Mouse (Mus musculus) urinary bladder, postnatal 14 days (tissue): ENCODE measurements around the gene Atxn7l1.

Experiments used
- DNase-seq: peaks from one replicate; pipeline ENCODE4 v3.0.0; 2021; ENCODE audit warnings: low spot score

Gene Atxn7l1

GRCm38 (mm10) chr12:33225978-33226377 is 78.5 kb downstream of the Atxn7l1 start:
- DNase-seq, result no peak

- no peak for DNase-seq
Measured at GRCm38 (mm10) chr12:33226596-33226995, 79.1 kb downstream of the Atxn7l1 start.

- no peak for DNase-seq
Measured at GRCm38 (mm10) chr12:33235314-33235713, 87.8 kb downstream of the Atxn7l1 start.

DNA sequence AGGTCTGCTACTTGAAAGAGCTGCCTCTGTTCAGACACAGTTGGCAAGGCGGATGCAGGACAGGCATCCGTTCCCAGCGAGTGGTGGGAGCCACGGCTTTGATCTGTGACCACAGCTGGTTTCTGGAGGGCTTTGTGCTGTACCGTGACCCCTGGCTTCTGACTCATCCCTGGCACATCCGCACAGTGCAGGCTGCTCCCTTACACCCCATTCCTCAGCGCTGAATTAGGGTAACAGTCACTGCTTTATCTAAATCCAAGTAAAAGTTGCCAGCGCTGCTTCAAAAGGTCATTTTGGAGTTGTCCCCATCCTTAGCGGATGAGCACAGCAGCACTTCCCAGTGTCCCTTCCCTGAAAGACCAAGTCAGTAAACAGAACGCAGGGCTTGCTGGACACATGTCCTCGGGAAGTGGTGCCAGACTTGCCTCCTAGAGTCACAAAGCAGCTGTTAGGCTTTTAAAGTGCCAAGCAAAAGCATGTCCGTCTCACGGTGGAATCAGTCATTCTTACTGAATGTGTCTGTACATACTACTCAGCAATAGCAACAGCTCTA is 88.4 kb downstream of the Atxn7l1 start:
- peak; percentile 56 for DNase-seq

GRCm38 (mm10) chr12:33236344-33237049 is 89.0 kb downstream of the Atxn7l1 start:
- DNase-seq, result no peak

GRCm38 (mm10) chr12:33237108-33237507 is 89.6 kb downstream of the Atxn7l1 start:
- no peak for DNase-seq

DNA sequence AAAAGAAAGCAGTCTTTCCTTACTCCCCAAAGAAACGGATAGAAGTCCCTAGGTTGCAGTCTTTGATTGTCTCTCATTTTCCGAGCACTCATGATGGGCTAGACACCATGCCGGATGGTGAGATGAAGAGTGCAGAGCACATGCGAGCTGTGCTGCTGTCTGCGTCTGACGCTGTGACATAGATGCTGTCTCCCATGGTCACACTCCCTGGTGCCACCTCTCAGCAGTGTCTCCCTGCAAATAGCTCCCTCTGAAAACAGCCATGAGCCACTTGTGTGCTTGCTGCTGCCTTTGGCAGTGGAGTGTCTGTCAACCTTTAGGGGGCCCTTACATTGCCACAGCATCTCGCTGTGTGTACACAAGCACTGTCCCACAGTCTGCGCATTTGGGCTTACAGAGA is 95.2 kb downstream of the Atxn7l1 start:
- no peak for DNase-seq

DNA sequence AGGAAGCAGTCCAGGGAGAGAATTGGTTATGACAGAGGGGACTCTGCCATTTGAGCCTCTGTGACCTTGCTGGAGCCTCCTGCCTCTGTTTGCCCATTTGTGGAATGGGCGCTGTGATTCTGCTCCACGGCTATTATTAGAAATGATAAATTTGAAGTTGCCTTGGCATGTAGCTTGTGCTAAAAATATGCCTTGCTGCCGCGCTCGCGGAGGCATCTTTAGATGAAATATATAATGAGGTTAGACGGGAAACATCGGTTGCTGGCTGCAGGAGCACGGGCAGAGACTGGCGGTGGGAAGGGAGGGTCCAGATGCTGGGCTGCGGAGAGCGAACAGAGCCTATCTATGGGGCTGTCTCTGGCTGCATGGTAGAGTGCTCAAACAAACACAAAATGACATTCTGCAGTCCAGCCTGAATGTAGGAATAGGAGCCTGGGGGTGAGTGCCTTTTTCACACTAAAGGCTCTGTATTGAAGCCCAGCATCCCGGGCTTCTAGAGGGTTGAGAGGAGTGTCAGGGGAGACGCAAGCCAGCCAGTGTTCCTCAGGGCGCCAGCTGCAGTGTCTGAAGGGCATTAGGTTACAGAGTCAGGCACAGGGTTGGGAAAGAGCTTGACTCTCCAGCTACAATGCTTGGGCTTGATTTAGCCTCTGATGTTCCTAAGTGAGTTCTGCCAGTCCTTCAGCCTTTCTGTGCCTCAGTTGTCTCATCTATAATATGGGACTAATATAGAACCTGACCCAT is 96.8 kb downstream of the Atxn7l1 start:
- DNase-seq, result no peak

DNA sequence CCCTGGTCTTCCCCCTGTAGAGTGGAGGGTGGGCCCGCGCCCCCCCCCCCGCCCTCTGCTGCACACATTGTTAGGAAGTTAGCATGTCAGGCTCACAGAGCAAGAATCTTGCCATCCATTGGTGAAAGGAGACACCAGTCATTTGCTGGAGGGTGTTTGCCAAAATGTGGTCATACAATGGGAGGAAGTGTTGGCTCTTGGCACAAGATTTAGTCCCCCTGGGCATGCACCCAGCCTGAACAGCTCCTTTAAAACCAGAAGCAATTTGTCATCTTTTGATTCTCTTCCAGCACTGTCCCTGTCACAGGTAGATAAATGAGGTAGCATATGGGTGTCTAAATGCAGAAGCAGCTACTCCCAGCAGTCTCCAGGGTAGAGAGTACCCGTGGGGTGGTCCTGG is 98.0 kb downstream of the Atxn7l1 start:
- DNase-seq, result no peak

GRCm38 (mm10) chr12:33246878-33247277 is 99.4 kb downstream of the Atxn7l1 start:
- no peak for DNase-seq

DNA sequence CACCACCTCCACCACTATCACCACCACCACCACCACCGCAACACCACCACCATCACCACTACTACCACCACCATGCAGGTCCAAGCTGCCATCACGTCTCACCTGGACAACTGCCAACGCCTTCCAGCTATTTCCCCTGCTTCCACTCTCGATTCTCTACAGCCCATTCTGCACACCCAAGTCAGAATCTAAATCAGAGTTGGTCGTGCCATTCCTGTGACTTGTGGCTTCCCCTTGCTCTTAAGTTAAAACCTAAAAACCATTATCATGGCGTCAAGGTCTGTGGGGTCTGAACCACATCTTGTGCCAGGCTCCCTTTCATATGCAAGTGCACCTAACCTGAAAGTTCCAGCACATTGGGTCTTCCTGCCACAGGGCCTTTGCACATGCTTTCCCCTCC is 102.7 kb downstream of the Atxn7l1 start:
- DNase-seq, result no peak

DNA sequence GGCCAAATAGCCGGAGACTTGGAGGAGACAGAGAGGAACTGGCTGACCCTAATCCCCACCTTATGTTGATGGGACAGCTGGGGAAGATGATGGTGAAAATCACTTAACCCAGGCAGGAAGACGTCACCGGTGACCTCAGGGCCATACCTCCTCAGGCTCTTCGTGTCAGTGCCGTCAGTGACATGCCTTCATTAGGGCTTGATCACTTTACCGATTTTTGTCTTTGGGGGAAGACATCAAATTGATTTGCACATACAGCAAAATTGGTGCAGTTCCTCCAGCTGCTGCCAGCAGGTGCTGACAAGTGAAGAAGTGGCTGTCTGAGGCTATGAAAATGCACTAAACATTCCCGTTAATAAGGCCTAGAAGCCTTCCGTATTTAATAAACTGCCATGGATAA is 103.9 kb downstream of the Atxn7l1 start:
- no peak for DNase-seq

GRCm38 (mm10) chr12:33252621-33253020 is 105.1 kb downstream of the Atxn7l1 start:
- DNase-seq, result no peak

GRCm38 (mm10) chr12:33253206-33253605 is 105.7 kb downstream of the Atxn7l1 start:
- no peak for DNase-seq

DNA sequence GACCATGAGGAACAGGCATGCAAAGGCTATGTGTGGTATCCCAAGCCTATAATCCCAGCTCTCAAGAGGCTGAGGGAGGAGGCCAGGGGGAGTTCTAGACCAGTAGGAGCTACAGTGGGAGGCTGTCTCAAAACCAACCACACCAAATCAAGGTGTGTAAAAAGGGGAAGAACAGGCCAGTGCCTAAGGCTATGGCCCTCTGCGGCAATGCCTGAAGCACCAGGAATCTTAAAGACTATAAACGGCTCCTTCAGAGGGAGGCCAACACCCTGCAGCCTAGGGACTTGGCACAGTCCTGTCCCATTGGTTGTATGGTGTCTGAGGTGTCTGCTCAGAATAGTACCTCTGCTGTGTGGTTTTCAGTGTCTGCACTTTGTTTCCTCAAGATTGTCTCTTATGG is 107.8 kb downstream of the Atxn7l1 start:
- no peak for DNase-seq

DNA sequence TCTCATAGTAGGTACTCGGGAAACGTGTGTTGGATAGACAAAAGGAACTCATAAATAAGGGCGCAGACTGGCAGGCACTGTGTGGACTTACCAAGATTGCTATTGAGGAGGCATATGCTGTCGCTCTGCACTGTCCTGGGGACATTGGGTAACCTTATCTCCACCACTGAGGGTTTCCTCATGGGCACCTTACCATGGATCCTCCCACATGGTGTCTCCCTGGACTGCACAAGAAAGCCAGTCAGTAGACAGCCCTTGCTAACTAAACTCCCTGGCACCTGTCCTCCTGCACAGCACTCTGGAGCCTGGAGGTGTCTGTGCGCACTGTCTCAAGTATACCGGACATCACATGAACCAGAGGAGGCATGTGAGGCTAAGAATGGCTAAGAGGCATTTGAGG is 108.9 kb downstream of the Atxn7l1 start:
- DNase-seq, result no peak

DNA sequence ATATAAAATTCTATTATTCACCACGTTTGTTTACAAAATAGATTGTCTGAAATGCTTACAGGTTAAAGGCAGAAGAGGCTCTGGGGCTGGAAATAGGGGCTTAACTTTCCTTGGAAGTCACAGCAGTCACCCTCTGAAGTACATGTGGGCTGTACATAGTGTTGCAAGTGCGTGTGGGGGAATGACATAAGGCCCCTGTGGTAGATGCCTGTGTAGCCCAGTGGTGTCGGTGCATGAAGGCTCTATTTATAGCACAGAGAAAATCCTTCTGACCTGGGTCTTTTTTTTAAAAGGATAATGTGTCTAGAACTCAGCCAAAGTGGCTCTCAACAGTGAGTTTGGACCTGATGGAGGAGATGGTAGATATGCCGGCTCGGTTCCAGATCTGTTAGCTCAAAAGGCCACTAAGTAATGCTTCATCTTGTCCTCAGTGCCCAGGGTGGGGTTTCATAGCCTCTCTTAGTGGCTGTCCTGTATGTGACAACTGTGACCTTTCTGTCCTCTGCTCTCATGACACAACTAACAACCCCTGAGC is 111.6 kb downstream of the Atxn7l1 start:
- DNase-seq, result no peak

DNA sequence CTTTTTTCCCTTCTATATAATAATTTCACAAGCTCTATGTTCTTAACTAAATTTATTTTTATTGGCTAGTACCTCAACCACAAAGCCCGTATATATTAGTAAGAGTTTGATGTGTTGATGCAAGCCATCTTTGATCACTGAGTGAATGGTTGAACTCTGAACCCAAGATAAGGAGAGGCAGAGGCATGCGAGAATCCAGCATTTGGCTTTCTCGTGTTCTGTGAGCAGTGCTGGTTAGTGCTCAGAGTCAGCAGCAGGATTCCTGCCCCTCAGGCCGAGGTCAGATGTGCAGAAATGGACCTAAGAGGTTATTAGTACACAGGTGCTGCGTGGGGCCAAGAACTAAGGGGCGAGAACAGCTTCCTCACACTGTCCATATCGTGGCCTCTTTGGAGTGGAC is 113.1 kb downstream of the Atxn7l1 start:
- DNase-seq, result no peak

DNA sequence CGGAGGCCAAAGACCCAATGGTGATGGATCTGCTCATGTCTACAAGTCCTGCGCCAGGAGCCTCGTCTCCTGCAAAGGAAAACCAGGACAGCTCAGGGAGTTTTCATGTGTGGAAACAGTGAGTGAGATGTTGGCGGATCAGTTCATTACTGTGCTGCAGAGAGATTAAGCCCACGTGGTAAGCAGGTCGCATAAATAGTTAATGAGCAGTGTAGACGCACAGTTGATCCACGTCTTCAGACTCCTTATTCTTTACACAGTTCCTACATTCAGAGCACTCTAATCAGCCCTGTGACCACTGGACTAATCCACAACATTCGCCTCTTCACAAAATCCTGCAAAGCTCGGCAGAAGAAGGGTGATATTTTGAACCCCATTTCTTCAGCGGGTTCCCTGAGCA is 118.4 kb downstream of the Atxn7l1 start:
- no peak for DNase-seq

DNA sequence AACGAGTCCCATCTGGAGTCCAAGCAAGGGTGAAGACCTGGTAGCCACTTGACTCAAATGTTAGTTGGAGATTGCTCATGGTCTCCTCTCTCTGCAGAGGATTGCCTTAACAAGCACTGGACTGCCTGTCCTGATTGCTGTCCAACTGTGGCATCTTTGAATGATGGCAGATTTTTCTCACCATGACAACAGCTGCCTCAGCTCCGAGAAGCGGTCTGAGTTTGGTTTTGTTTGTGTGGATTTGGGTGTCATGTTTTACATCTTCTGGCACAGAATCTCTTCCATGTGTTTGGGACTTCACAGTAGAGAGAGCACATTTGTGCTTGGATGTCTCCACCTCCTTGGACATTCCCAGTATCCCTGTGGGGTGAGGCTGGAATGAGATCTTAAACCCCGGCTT is 120.5 kb downstream of the Atxn7l1 start:
- no peak for DNase-seq

GRCm38 (mm10) chr12:33269743-33270142 is 122.2 kb downstream of the Atxn7l1 start:
- DNase-seq, result peak; percentile 20

- no peak for DNase-seq
Measured at GRCm38 (mm10) chr12:33271865-33272264, 124.4 kb downstream of the Atxn7l1 start.

DNA sequence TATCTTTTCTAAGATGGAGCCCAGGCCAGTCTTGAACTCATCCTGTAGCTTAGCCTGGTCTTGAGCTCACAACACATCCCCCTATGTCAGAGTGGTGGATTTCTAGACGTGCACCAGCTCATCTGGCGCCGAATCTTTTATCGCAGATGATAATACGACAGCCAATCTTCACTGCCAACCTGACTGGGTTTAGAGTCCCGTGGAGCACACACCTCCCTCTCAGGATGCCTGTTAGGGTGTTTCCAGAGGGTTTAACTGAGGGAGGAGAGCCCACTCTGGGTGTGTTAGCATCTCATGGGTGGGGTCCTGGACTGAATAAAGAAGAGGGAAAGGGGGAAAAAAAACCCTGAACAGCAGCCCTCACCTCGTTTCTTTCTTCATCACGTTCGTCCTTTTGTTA is 124.9 kb downstream of the Atxn7l1 start:
- no peak for DNase-seq
